Mouse (Mus musculus) C2C12 (cell line): ENCODE measurements around the gene Fbxl12. TPM values are rescaled to one million over a fixed set of nuclear protein-coding genes. Genes with fewer than 3 reads are reported as not detected.
A peak's percentile ranks its signal among the peaks of the same experiment; 100 is the strongest.

ENCODE experiments used
- H3K27me3 ChIP-seq: one replicate; pipeline ENCODE4 v1.6.1; 2011; ENCODE audit not compliant: control insufficient read depth, insufficient read depth, insufficient read length
- H3K36me3 ChIP-seq: one replicate; pipeline ENCODE4 v1.6.1; 2011; ENCODE audit not compliant: control insufficient read depth, insufficient read depth
- H3K4me3 ChIP-seq: one replicate; pipeline ENCODE4 v1.5.1; 2011; ENCODE audit warnings: mild to moderate bottlenecking, control low read depth; ENCODE audit not compliant: poor library complexity, insufficient read depth, severe bottlenecking
- H3K79me2 ChIP-seq: one replicate; pipeline ENCODE4 v1.6.1; 2011; ENCODE audit not compliant: control insufficient read depth, insufficient read depth
- H3K79me3 ChIP-seq: one replicate; pipeline ENCODE4 v1.6.1; 2011; ENCODE audit warnings: low read depth, control low read depth
- H3ac ChIP-seq: one replicate; pipeline ENCODE3; 2011; ENCODE audit warnings: low read depth; ENCODE audit not compliant: control insufficient read depth, insufficient read length
- CEBPB ChIP-seq: IDR thresholded peaks from one replicate; pipeline ENCODE4 v1.6.1; 2011; ENCODE audit warnings: low read depth, mild to moderate bottlenecking, control low read depth, moderate library complexity
- CTCF ChIP-seq: IDR thresholded peaks from one replicate; pipeline ENCODE4 v1.5.1; 2011; ENCODE audit not compliant: control insufficient read depth, insufficient read depth, insufficient read length
- FOSL1 ChIP-seq: IDR thresholded peaks from one replicate; pipeline ENCODE4 v1.8.0; 2011; ENCODE audit warnings: mild to moderate bottlenecking, low read length; ENCODE audit not compliant: poor library complexity, insufficient read depth, severe bottlenecking
- MAX ChIP-seq: IDR thresholded peaks from one replicate; pipeline ENCODE4 v1.6.1; 2011; ENCODE audit warnings: mild to moderate bottlenecking, control low read depth
- MYOD1 ChIP-seq: IDR thresholded peaks from one replicate; pipeline ENCODE4 v1.6.1; 2011; ENCODE audit warnings: low read depth; ENCODE audit not compliant: control insufficient read depth, insufficient read length
- MYOG ChIP-seq: IDR thresholded peaks from one replicate; pipeline ENCODE4 v1.6.1; 2011; ENCODE audit not compliant: control insufficient read depth, insufficient read length; ENCODE audit errors: extremely low read depth
- USF1 ChIP-seq: IDR thresholded peaks from one replicate; pipeline ENCODE4 v1.6.1; 2011; ENCODE audit warnings: low read depth, mild to moderate bottlenecking, control low read depth, moderate library complexity
- polyA plus RNA-seq: library from polyadenylated mRNA; unstranded; fragments of >200 nt; fragmentation: generic; extraction: Trizol; gene quantifications from one replicate; pipeline ENCODE4 v1.2.1, GENCODE M21; 2012; ENCODE audit warnings: missing spikeins

Fbxl12 gene
- polyA plus RNA-seq, 1 experiment: 7.9 TPM

DNA sequence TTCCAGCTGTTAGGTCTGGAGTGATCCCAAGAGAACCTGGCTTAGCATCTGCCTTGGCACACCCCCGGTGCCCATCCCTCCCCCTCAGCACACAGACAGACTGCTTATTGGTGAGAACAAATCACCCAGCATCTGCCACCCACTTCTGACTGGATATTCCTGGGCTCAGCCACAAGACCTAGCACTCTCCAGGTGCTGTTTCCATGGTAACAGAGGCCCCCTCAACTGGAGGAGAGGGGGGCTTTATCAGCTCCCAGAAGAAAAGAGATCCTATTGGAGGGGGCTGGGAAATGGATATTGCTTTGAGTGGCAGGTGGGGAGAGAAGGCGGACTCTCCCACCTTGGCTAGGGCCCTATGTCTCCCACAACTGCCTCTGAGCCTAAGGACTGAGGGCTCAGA lies 19.4 kb upstream of the Fbxl12 start:
- Histone ChIP-seq H3K27me3 (no peaks in the 10 kb centered on the region), H3K36me3 (peaks cover 39% of the 10 kb centered on the region), H3K79me2 (peaks cover 16% of the 10 kb centered on the region), H3K4me3 (no peak overlapping the region), H3ac (no peak overlapping the region), H3K79me3 (no peaks in the 10 kb centered on the region)
- TF ChIP-seq MYOD1 (no peak), FOSL1 (no peak), USF1 (no peak), MYOG (no peak), CTCF (no peak), MAX (no peak), CEBPB (no peak)

GRCm38 (mm10) chr9:20662874-20663273 lies 18.3 kb upstream of the Fbxl12 start:
- Histone ChIP-seq H3ac (no peak overlapping the region), H3K36me3 (peaks cover 49% of the 10 kb centered on the region), H3K79me2 (peaks cover 24% of the 10 kb centered on the region), H3K4me3 (no peak overlapping the region), H3K79me3 (peaks cover 7% of the 10 kb centered on the region), H3K27me3 (no peaks in the 10 kb centered on the region)
- no peak for TF ChIP-seq CEBPB
- no peak for TF ChIP-seq USF1
- no peak for TF ChIP-seq MYOG
- no peak for TF ChIP-seq MAX
- no peak for TF ChIP-seq CTCF
- no peak for TF ChIP-seq MYOD1
- no peak for TF ChIP-seq FOSL1

DNA sequence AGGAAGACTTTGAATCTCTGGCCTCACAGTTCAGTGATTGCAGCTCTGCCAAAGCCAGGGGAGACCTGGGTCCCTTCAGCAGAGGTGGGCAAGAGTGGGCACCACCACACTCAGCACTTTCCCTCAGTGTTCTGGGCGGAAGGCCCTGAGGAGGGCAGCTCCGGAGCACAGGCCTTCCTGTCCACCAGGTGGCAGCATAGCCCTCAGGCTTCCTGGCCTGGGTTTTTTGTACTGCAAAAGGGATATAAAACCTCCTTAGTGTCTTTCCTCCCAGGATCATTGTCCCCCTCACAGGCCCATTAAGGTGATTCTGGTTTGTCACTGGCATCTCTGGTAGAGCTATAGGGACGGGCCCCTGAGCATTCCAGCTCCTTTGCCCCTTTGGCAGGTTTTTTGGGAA lies 17.8 kb upstream of the Fbxl12 start:
- no peaks in the 10 kb centered on the region for H3K27me3 ChIP-seq
- peaks cover 11% of the 10 kb centered on the region for H3K79me3 ChIP-seq
- TF ChIP-seq CTCF (peak; percentile 74), MYOD1 (no peak)
- peaks cover 30% of the 10 kb centered on the region for H3K79me2 ChIP-seq
- H3ac ChIP-seq: no peak overlapping the region
- H3K4me3 ChIP-seq: no peak overlapping the region
- peaks cover 54% of the 10 kb centered on the region for H3K36me3 ChIP-seq

- peaks cover 50% of the 10 kb centered on the region for H3K79me3 ChIP-seq
- TF ChIP-seq FOSL1 (no peak), MYOG (no peak), CTCF (no peak), CEBPB (no peak), USF1 (no peak), MAX (no peak), MYOD1 (no peak)
- H3ac ChIP-seq: no peak overlapping the region
- no peak overlapping the region for H3K4me3 ChIP-seq
- no peaks in the 10 kb centered on the region for H3K27me3 ChIP-seq
- peaks cover 77% of the 10 kb centered on the region for H3K79me2 ChIP-seq
- H3K36me3 ChIP-seq: peaks cover 68% of the 10 kb centered on the region
Observed at GRCm38 (mm10) chr9:20657546-20657945, 13.0 kb upstream of the Fbxl12 start.

DNA sequence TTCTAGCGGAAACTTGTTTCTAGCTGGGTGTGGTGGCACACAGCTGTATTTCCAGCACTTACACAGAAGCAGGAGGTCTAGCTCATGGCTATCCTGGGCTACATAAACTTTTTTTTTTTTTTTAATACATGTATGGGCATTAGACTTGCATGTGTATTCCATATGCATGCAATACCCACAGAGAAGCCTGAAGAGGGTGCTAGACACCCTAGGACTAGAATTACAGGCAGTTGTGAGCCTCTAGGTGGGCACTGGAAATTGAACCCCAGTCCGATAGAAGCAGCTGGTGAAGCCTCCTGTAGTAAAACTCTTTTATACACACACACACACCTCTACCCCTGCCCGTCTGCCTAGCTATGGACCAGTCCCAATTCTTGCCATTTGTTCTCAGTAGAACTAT lies 9.3 kb upstream of the Fbxl12 start:
- TF ChIP-seq CTCF (no peak), CEBPB (no peak), FOSL1 (no peak), MYOD1 (no peak), MYOG (no peak), USF1 (no peak), MAX (no peak)
- H3K36me3 ChIP-seq: peaks cover 54% of the 10 kb centered on the region
- H3ac ChIP-seq: no peak overlapping the region
- peaks cover 68% of the 10 kb centered on the region for H3K79me2 ChIP-seq
- no peak overlapping the region for H3K4me3 ChIP-seq
- peaks cover 54% of the 10 kb centered on the region for H3K79me3 ChIP-seq
- H3K27me3 ChIP-seq: no peaks in the 10 kb centered on the region

GRCm38 (mm10) chr9:20652260-20652658 lies 7.7 kb upstream of the Fbxl12 start:
- H3K36me3 ChIP-seq: peaks cover 42% of the 10 kb centered on the region
- H3K27me3 ChIP-seq: no peaks in the 10 kb centered on the region
- H3ac ChIP-seq: peak overlapping the region; percentile 88
- peaks cover 42% of the 10 kb centered on the region for H3K79me3 ChIP-seq
- H3K79me2 ChIP-seq: peaks cover 54% of the 10 kb centered on the region
- TF ChIP-seq MYOG (no peak), CEBPB (no peak), USF1 (no peak), CTCF (no peak)
- peak overlapping the region; percentile 75 for H3K4me3 ChIP-seq
